Mouse (Mus musculus): Measurements from ENCODE around the gene Duox2. TPM values are rescaled to one million over a fixed set of nuclear protein-coding genes. Genes with fewer than 3 reads are reported as not detected.

Gene Duox2
- polyA plus RNA-seq, 1 experiment from 2014 or later = 0.01 TPM

DNA sequence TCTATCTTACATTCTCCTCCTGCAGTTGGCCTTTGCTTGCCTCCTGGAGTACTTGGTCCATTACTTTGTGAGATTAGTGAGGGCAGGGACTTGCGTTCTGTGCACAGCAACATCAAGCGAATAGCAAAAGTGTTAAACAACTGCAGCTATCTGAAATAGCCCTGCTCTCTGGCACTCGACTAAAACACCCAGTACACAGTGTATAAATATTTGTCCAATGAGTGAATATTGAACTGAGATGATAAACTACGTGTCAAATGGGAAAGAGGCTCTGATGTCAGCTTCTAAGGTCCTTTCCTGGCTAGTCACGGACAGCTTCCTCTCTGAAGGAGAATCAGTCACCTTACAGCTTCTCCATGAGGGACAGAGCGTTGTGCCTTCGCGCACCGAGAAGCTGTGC, 14.2 kb downstream of the Duox2 start:
- in situ Hi-C loops (cut with MboI; ENCODE audit: low pct_unique_long_range_greater_than_20kb) = no loop called here
- no peak for TF ChIP-seq CTCF (IDR thresholded peaks at IDR 0.05)
- H3K27me3 ChIP-seq = peaks cover 3% of the 10 kb centered on the region
- DNase-seq (ENCODE audit: low read depth, low spot score) = no peak
- ChIA-PET POLR2A (no interaction called here), CTCF (interaction anchor here (1.1 kb wide), 1 partner anchor 18 kb away, joined by 3 read pairs; no protein-coding TSS in a partner anchor)
- no peak for ATAC-seq

DNA sequence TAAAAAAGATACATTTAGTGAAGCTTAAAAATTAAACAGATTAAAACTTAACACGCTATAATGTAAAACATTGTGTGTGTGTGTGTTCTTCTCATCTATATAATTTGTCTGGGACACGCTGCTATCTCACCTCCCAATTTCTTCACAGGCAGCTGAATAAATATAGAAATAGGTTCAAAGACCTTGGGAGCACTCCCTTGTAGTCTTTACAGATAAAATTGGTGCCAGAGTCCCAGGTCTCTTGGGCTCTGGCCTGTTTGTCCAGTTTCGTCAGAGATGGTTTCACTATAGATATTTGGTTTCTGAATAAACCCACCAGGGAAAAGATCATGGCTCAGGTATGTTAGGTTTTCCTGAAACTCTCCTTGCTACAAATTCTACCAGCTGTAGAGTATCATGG, 19.5 kb downstream of the Duox2 start:
- DNase-seq (ENCODE audit: low read depth, low spot score) (no peak), ATAC-seq (no peak)
- TF ChIP-seq CTCF (IDR thresholded peaks at IDR 0.05) = no peak
- ChIA-PET CTCF (interaction anchor here (1.3 kb wide), 1 partner anchor 25 kb away, joined by 3 read pairs; no protein-coding TSS in a partner anchor), POLR2A (no interaction called here)
- in situ Hi-C loops (cut with MboI; ENCODE audit: low pct_unique_long_range_greater_than_20kb) = no loop called here
- H3K27me3 ChIP-seq = peaks cover 10% of the 10 kb centered on the region

DNA sequence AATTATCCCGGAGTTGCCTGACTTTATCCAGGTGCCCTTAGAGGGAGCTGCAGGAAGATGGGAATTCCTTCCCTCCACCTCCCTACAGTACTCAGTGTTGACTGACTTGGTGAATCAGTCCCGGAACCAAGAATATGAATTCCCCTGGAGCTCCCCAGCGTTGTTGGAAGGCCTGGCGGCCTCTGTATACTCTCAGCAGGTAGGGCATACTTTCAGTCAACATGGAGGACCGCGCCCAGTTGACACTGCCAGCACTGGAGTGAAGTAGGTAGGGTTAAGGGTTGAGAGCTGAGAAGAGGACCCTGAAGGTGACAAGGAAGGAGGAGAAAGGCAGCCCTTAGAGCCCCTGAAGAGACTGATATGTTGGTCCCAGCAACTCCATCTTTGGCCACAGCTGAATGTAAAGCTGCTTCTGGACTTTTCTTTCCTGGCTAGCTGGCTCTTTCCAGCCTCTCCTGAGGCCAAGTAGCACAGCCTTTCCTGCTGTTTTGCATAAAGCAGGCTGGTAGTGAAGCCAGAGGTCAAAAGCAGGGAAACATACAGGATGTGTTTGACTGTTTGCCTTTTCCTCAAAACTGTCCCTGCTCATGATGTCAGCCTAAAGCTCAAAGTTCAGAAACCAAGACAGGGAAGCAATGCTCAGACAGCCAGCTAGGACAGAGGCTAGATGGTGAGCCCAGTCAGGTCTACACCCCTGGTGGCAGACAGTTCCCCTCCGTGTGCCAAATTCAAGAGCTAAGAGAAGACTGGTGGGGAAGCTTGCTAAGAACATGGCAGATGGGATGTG, 31.6 kb downstream of the Duox2 start:
- TF ChIP-seq CTCF (IDR thresholded peaks at IDR 0.05) = no peak
- CTCF ChIA-PET = interaction anchor here (1.3 kb wide), 1 partner anchor 17 kb away, joined by 3 read pairs; no protein-coding TSS in a partner anchor
- H3K27me3 ChIP-seq = no peaks in the 10 kb centered on the region
- no peak for DNase-seq (ENCODE audit: low read depth, low spot score)
- no peak for ATAC-seq
- POLR2A ChIA-PET = no interaction called here
- in situ Hi-C loops (cut with MboI; ENCODE audit: low pct_unique_long_range_greater_than_20kb) = no loop called here

DNA sequence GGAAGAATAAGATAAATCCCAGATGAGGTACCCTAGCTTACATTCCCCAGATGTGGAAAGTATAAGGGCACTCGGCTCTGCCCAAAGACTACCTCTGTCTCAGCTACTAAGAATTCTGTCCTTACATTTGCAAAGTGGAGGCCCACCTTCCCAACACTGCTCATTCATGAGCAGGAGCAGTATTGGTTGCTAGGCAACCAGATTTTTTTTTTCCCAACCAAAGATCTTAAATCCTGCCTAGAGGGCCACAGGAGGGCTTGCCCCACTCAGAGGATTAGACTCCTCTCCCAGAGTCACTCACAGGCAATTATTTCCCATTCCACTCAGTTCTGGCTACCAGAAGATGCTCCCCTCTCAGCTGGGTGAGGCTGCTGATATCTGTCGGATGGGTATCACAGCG, 33.6 kb downstream of the Duox2 start:
- no peak for TF ChIP-seq CTCF (IDR thresholded peaks at IDR 0.05)
- CTCF ChIA-PET = interaction anchor here (1.3 kb wide), 1 partner anchor 38 kb away, joined by 3 read pairs; no protein-coding TSS in a partner anchor

DNA sequence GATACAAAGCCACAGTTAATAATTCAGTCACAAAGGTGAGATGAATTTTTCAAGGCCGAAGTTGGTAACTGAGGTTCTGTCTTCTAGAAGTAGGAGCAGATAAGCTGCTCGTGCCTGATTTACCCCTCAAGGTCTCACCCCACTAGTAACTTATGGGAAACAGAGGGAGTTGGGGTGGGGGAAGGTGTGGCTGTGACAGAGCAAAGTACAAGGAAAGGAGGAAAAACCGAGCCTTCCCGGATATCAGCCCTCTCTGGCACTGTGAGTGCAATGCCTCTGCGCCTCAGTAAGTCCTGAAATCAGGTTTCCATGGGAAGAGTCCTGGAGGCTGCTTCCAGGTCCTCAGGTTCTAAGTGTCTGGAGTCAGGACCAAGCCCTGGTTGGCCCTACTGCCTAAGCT, 37.5 kb downstream of the Duox2 start:
- no peak for DNase-seq (ENCODE audit: low read depth, low spot score)
- CTCF ChIA-PET = interaction anchor here (1.7 kb wide), 1 partner anchor 42 kb away, joined by 4 read pairs; no protein-coding TSS in a partner anchor
- in situ Hi-C loops (cut with MboI; ENCODE audit: low pct_unique_long_range_greater_than_20kb) = no loop called here
- no peaks in the 10 kb centered on the region for H3K27me3 ChIP-seq
- no peak for ATAC-seq
- POLR2A ChIA-PET = no interaction called here
- TF ChIP-seq CTCF (IDR thresholded peaks at IDR 0.05) = no peak

More for the DNA sequence above, 33.6 kb downstream of the Duox2 start:
- DNase-seq (ENCODE audit: low read depth, low spot score) = no peak
- no peak for ATAC-seq
- POLR2A ChIA-PET = interaction anchor here (0.6 kb wide), 1 partner anchor 253 kb away, joined by 3 read pairs; no protein-coding TSS in a partner anchor
- H3K27me3 ChIP-seq = no peaks in the 10 kb centered on the region
- in situ Hi-C loops (cut with MboI; ENCODE audit: low pct_unique_long_range_greater_than_20kb) = no loop called here

DNA sequence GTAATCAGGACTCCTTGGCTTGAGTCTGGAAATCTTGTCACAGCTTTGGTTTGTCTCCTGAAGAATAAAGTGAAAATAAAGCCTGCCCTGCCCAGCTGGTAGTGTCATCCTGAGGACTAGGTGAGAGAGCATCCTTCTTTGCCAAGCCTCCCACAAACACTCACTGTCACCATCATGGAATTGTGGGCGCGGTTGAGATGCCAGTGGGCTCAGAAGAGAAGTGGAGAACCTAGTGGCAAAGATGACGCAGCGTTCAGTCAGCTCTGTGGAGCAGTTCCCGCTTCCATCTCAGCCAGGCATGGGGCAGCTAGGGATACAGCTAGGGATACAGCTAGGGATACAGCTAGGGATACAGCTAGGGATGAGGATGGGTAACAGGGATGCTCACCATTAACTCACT, 42.3 kb downstream of the Duox2 start:
- POLR2A ChIA-PET = interaction anchor here (0.6 kb wide), 1 partner anchor 91 kb away, joined by 3 read pairs; no protein-coding TSS in a partner anchor
- in situ Hi-C loops (cut with MboI; ENCODE audit: low pct_unique_long_range_greater_than_20kb) = no loop called here
- CTCF ChIA-PET = interaction anchor here (1.1 kb wide), 1 partner anchor 10 kb away, joined by 3 read pairs; no protein-coding TSS in a partner anchor
- TF ChIP-seq CTCF (IDR thresholded peaks at IDR 0.05) = no peak
- H3K27me3 ChIP-seq = no peaks in the 10 kb centered on the region
- DNase-seq (ENCODE audit: low read depth, low spot score) = no peak
- ATAC-seq = no peak

DNA sequence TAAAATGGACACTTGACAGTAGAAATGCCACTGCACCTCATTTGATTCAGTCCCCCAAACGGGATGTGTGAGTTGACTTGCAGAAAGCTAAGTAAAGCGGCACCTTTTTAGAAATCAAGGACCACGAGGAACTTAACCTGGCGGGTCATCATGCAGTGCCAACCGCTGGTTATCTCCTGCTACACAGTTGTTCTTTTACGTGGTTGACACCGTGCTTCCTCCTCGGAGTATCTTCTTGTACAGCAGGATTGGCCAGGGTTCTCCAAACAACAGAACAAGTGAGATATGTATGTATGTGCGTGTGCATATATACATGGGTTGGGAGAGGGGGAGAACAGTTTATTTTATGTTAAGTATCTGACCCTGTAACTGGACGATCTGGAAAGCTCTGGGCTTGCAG, 50.5 kb downstream of the Duox2 start:
- in situ Hi-C loops (cut with MboI; ENCODE audit: low pct_unique_long_range_greater_than_20kb) = no loop called here
- no peak for TF ChIP-seq CTCF (IDR thresholded peaks at IDR 0.05)
- POLR2A ChIA-PET = no interaction called here
- DNase-seq (ENCODE audit: low read depth, low spot score) (no peak), ATAC-seq (no peak)
- no peaks in the 10 kb centered on the region for H3K27me3 ChIP-seq
- CTCF ChIA-PET = interaction anchor here (2.9 kb wide), 1 partner anchor 55 kb away, joined by 8 read pairs; no protein-coding TSS in a partner anchor

DNA sequence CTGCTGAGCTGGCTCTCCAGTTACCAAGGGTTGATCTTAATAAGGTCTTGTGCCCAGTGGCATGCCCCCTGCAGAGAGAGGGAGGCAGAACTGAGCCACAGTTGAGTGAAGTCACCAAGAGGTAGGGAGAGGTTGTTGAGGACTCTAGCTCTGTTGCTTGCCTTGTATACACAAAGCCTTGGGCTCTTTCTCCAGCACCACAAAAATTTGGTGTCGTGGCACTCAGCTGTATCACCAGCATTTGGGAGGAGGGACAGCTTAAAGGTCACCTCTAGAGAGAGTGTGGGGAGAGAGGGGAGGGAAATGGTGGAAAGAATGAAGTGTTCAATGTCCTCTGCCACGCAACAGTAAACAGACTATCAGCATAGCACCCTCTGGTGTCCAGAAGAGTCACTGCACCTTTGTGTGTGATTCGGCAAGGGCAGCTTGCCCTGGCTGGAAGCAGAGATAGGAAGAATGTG, 54.5 kb downstream of the Duox2 start:
- CTCF ChIA-PET = interaction anchor here (0.9 to 2.1 kb wide), 12 partner anchors 9 to 385 kb away, joined by 3 to 19 read pairs (median 4); no protein-coding TSS in a partner anchor
- ATAC-seq (peak; percentile 65), DNase-seq (ENCODE audit: low read depth, low spot score) (no peak)
- TF ChIP-seq CTCF (IDR thresholded peaks at IDR 0.05) = peak; percentile 85
- POLR2A ChIA-PET = no interaction called here
- no peaks in the 10 kb centered on the region for H3K27me3 ChIP-seq
- in situ Hi-C loops (cut with MboI; ENCODE audit: low pct_unique_long_range_greater_than_20kb) = loop anchor here (5.0 kb wide), 1 partner anchor 41 kb away; no protein-coding TSS in a partner anchor

DNA sequence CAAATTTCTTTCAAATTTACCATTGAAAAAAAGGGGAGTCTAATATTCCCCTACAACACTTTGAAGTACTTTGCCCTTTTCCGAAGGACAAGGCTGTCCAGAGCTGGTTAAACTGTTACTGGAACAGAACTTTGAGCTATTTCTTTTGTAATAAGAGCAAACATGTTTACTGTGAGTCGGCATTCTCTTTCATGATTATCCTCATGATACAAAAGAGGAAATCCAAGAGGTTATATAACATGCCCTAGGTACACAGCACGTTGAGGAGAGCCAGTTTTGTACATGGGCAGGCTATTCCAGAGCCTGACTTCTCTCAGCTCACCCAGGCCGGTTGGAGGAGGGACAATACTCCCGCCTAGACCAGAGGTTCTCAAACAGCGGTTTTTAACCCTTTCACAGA, 56.3 kb downstream of the Duox2 start:
- ATAC-seq (no peak), DNase-seq (ENCODE audit: low read depth, low spot score) (no peak)
- no peaks in the 10 kb centered on the region for H3K27me3 ChIP-seq
- POLR2A ChIA-PET = no interaction called here
- CTCF ChIA-PET = interaction anchor here (1.1 to 1.6 kb wide), 3 partner anchors 11 to 61 kb away, joined by 3 read pairs; no protein-coding TSS in a partner anchor
- no peak for TF ChIP-seq CTCF (IDR thresholded peaks at IDR 0.05)
- in situ Hi-C loops (cut with MboI; ENCODE audit: low pct_unique_long_range_greater_than_20kb) = loop anchor here (5.0 kb wide), 1 partner anchor 40 kb away; no protein-coding TSS in a partner anchor

DNA sequence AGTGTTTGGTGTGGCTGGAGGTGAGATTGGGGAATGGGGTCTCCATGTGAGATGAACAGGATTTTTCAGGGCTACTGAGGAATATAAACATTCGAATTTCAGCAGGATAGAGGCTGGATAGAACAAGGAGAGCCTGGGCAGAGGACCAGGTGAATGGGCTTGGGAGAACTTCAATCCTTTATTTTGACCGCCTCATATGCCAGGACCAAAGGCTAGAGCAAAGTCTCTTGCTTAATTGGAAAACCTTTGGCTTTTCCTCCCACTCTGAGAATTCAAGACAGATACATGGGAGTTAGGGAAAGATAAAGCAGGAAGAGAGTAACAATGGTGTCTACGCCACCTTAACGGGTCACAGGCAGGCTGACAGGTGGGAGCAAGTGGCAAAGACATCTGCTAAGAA, 57.0 kb downstream of the Duox2 start:
- DNase-seq (ENCODE audit: low read depth, low spot score) (no peak), ATAC-seq (no peak)
- H3K27me3 ChIP-seq = no peaks in the 10 kb centered on the region
- TF ChIP-seq CTCF (IDR thresholded peaks at IDR 0.05) = no peak
- ChIA-PET POLR2A (no interaction called here), CTCF (interaction anchor here (1.1 to 1.4 kb wide), 2 partner anchors 58 to 62 kb away, joined by 3 read pairs; no protein-coding TSS in a partner anchor)
- in situ Hi-C loops (cut with MboI; ENCODE audit: low pct_unique_long_range_greater_than_20kb) = loop anchor here (5.0 kb wide), 1 partner anchor 39 kb away; no protein-coding TSS in a partner anchor

DNA sequence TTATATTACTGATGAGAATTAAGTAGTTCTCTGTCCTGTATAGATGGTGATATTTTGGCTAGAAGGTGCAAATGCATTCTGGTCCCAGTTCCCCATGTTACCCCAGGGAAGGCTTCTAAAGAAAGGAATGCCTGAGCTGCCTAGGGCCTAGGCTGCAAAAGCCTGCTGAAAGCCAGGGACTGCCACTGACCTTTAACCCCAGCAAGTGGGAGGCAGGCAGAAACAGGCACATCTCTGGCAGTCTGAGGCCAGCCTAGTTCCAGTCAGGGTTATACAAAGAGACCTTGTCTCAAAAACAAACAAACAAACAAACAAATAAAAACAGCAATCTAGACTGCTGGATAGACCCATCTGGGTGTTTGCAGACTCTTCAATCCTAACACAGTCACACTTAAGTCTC, 57.5 kb downstream of the Duox2 start:
- no peak for ATAC-seq

More for the DNA sequence above, 57.5 kb downstream of the Duox2 start:
- no peak for DNase-seq (ENCODE audit: low read depth, low spot score)
- ChIA-PET CTCF (interaction anchor here (1.4 kb wide), 1 partner anchor 62 kb away, joined by 3 read pairs; no protein-coding TSS in a partner anchor), POLR2A (no interaction called here)
- H3K27me3 ChIP-seq = no peaks in the 10 kb centered on the region
- no peak for TF ChIP-seq CTCF (IDR thresholded peaks at IDR 0.05)
- in situ Hi-C loops (cut with MboI; ENCODE audit: low pct_unique_long_range_greater_than_20kb) = loop anchor here (5.0 kb wide), 1 partner anchor 38 kb away; no protein-coding TSS in a partner anchor

All from Patski (cell line).